Mouse (Mus musculus): ENCODE data around the gene Unc45b.
"Not testable (repeated sequence)": the region's sequence is repeated elsewhere in the genome, so short reads cannot be mapped to it uniquely, and the experiment has no call there.

The Unc45b gene

GRCm38 (mm10) chr11:82899720-82900119, 10.6 kb upstream of the Unc45b start:
- DNase-seq, result no peak

- no peak for DNase-seq
Observed at GRCm38 (mm10) chr11:82901606-82902310, 8.6 kb upstream of the Unc45b start.

GRCm38 (mm10) chr11:82904952-82905351, 5.4 kb upstream of the Unc45b start:
- DNase-seq, result no peak

- DNase-seq, result no peak
Observed at GRCm38 (mm10) chr11:82905816-82906215, 4.5 kb upstream of the Unc45b start.

GRCm38 (mm10) chr11:82907651-82908607, 2.4 kb upstream of the Unc45b start, which contains the start of gene Nle1:
TSS of gene Nle1 (minus strand) at chr11:82908411.
- peak; percentile 92 to 96 for DNase-seq

GRCm38 (mm10) chr11:82908608-82908989, 1.8 kb upstream of the Unc45b start:
- no peak for DNase-seq

- no peak for DNase-seq
Observed at GRCm38 (mm10) chr11:82910679-82911389, 484 bp downstream of the Unc45b start.

- peak; percentile 67 to 80 for DNase-seq
Observed at GRCm38 (mm10) chr11:82914711-82915352, 4.5 kb downstream of the Unc45b start.

GRCm38 (mm10) chr11:82920768-82921167, 10.4 kb downstream of the Unc45b start:
- DNase-seq, result no peak

- no peak for DNase-seq
Observed at GRCm38 (mm10) chr11:82921691-82922090, 11.3 kb downstream of the Unc45b start.

- not testable (repeated sequence) for DNase-seq
Observed at GRCm38 (mm10) chr11:82923910-82924309, 13.6 kb downstream of the Unc45b start.

GRCm38 (mm10) chr11:82928897-82929632, 18.7 kb downstream of the Unc45b start:
- DNase-seq, result no peak

- no peak for DNase-seq
Observed at GRCm38 (mm10) chr11:82929633-82929950, 19.2 kb downstream of the Unc45b start.

- not testable (repeated sequence) for DNase-seq
Observed at GRCm38 (mm10) chr11:82930391-82930955, 20.1 kb downstream of the Unc45b start.

GRCm38 (mm10) chr11:82931161-82931560, 20.8 kb downstream of the Unc45b start:
- not testable (repeated sequence) for DNase-seq

- not testable (repeated sequence) for DNase-seq
Observed at GRCm38 (mm10) chr11:82931671-82932450, 21.5 kb downstream of the Unc45b start.

GRCm38 (mm10) chr11:82933186-82933585, 22.8 kb downstream of the Unc45b start:
- no peak for DNase-seq

- DNase-seq, result no peak
Observed at GRCm38 (mm10) chr11:82943336-82943735, 33.0 kb downstream of the Unc45b start.

GRCm38 (mm10) chr11:82945636-82946035, 35.3 kb downstream of the Unc45b start:
- no peak for DNase-seq

GRCm38 (mm10) chr11:82947457-82947856, 37.1 kb downstream of the Unc45b start:
- DNase-seq, result no peak

- DNase-seq, result peak in 1 of 2 experiments; percentile 23
Observed at GRCm38 (mm10) chr11:82949036-82949435, 38.7 kb downstream of the Unc45b start.
